Mouse (Mus musculus): ENCODE results near the gene Dkc1.
A peak's percentile ranks its signal among the peaks of the same experiment; 100 is the strongest.

Gene Dkc1

GRCm38 (mm10) chrX:75095369-75096162 lies at the start of gene Dkc1:
Dkc1 (plus strand) TSS chrX:75095854.
- peak; percentile 93 for DNase-seq (ENCODE audit: low read depth)

- DNase-seq (ENCODE audit: low read depth), result no peak
These were observed 49.7 kb upstream of the Dkc1 start for GRCm38 (mm10) chrX:75045931-75046330.

GRCm38 (mm10) chrX:75046921-75047635 lies 48.6 kb upstream of the Dkc1 start:
- DNase-seq (ENCODE audit: low read depth), result no peak

DNA sequence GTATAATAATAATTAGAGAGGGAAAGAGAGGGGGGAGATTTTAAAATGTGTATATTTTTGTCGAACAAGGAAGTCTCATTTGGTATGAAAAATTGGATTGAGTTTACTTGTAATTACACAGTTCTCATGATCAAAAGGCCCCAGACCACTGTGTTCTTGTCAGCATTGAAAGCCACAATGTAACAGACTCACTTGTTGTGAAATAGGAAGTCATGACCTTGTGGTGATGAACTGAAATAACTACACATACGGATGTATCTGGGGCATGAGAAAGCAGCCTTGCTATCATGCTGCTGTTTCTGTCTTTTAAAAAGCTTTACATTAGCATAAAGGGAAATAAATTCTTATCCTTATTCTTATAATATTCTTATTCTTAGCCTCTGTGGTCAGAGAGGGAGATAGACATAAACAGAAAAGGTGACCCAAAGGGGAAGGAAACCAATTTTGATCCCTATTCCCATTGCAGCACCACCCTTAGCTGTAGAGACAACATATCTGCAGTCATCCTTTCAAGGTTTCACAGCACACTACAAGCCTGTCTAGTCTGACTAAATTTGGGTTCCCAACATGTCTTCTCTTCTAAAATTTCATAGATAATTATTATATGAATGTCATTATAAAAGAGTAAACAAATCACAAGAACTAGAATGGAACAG lies 39.4 kb upstream of the Dkc1 start:
- DNase-seq (ENCODE audit: low read depth), result no peak

- peak; percentile 44 for DNase-seq (ENCODE audit: low read depth)
These were observed 13.3 kb upstream of the Dkc1 start for GRCm38 (mm10) chrX:75082351-75082750.

- peak; percentile 49 for DNase-seq (ENCODE audit: low read depth)
These were observed 11.5 kb upstream of the Dkc1 start for GRCm38 (mm10) chrX:75083982-75084773.

GRCm38 (mm10) chrX:75084774-75085508 lies 10.7 kb upstream of the Dkc1 start, which contains the start of gene Gab3:
Gab3 (minus strand) TSS chrX:75085458.
- peak; percentile 78 for DNase-seq (ENCODE audit: low read depth)

DNA sequence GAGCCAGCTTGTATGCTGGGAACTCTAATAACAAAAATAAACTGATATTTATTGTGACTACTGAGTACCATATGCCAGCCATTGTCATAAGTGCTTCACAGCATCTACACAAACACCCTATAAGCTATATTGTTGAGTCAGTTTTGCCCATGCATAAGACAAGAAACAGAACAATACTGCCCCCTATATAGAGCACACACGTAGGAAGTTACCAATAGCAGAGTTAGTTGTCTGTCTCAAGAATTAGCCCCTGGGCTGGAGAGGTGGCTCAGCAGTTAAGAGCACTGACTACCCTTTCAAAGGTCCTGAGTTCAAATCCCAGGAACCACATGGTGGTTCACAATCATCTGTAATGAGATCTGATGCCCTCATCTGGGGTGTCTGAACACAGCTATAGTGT lies 10.0 kb upstream of the Dkc1 start:
- peak; percentile 35 for DNase-seq (ENCODE audit: low read depth)

DNA sequence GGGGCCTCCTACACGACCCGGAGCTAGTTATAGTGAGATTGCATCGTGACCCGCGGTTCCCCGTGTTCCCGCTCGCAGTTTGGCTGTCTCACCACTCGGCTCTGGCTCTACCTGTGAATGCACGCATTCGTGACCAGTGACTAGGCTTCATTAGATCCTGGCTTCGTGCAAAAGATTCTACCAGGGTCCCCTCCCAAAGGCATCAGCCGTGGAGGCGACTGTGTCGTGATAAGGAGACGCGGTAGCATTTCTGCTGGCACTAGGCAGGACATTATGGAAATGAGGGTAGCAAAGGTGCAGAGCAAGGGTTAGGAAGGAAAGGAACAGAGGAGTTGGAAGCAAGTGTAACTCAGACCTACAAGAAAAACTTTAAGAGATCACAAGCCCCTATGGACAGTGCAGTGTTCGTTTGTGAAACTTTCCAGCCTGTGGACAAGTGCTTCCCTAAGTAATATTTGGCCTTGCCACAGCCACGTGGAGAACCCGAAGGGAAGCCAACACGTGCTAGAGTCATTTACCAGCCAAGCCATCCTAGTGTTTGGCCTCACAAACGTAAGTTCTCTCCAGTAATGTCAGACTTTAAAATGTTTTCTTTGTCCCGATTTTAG lies 613 bp downstream of the Dkc1 start:
- no peak for DNase-seq (ENCODE audit: low read depth)

DNA sequence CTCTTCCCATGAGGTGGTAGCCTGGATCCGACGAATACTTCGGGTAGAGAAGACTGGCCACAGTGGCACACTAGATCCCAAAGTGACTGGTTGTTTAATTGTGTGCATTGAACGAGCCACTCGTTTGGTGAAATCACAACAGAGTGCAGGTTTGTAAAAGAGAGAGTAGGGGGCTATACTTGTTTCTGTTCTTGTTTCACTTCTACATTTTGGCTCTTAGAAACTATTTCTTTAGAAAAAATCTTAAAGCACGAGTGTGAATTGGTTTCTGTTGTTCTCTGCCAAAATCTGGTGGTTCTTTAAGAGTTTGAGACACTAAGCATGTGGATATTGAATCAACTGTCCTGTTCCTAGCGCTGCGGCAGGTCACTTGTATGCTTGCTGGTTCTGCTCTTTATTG lies 3.1 kb downstream of the Dkc1 start:
- DNase-seq (ENCODE audit: low read depth), result no peak

GRCm38 (mm10) chrX:75102293-75102692 lies 6.6 kb downstream of the Dkc1 start:
- DNase-seq (ENCODE audit: low read depth), result no peak

DNA sequence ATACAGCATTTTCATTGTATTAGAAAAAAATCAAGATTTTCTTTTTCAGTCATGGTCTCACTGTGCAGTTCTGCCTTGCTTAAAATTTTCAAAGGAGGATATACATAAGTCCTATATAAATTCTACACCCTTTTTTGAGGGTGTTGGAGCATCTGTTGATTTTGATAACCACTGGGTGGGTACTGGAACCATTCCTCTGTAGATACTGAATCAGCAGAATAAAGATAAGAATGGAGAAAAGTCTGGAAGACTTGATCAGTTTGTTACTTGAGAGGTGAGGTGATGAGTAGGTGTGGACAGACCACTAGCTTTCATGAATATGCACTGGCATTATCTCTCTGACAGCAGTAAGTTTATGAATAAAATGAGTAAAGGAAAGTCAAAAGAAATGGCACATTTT lies 19.9 kb downstream of the Dkc1 start:
- no peak for DNase-seq (ENCODE audit: low read depth)

- no peak for DNase-seq (ENCODE audit: low read depth)
These were observed 30.0 kb downstream of the Dkc1 start for GRCm38 (mm10) chrX:75125606-75126005.

DNA sequence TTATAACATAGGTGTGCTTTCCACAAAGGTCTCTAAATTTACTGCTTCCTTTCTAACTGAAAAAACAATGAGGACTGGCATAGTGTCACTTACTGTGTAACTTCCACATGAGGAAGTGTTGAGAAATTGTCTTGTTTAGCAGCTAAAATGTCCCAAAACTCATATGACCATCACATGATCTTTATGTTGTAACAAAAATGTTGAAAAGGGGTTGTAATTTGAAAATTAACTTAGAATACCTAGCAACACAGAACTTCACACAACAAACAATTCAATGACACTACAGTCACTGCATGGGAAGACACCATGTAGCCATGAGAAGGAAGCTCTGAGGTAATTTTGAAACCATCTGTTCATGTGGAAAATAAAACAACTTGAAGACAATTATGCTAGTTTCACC lies 31.2 kb downstream of the Dkc1 start:
- DNase-seq (ENCODE audit: low read depth), result no peak

- DNase-seq (ENCODE audit: low read depth), result peak; percentile 26
These were observed 32.8 kb downstream of the Dkc1 start for GRCm38 (mm10) chrX:75128333-75128980.

DNA sequence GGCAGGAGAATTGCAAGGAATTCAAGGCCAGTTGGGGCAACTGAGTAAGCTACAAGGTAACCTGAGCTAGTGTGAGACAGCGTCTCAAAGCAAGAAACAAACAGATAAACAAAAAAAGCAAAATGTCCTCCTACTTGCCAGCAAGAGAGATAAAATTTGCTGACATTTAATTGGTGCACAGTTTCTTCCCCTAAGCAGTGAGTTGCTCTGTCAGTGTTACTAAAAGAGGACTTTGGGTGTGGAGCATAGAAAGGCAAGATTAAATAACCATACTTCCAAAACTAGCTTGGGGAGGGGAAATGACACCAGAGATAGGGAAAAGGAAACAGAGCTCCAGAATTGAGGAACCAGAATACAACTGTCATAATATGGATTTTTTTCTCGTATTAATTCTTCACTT lies 33.8 kb downstream of the Dkc1 start:
- no peak for DNase-seq (ENCODE audit: low read depth)

DNA sequence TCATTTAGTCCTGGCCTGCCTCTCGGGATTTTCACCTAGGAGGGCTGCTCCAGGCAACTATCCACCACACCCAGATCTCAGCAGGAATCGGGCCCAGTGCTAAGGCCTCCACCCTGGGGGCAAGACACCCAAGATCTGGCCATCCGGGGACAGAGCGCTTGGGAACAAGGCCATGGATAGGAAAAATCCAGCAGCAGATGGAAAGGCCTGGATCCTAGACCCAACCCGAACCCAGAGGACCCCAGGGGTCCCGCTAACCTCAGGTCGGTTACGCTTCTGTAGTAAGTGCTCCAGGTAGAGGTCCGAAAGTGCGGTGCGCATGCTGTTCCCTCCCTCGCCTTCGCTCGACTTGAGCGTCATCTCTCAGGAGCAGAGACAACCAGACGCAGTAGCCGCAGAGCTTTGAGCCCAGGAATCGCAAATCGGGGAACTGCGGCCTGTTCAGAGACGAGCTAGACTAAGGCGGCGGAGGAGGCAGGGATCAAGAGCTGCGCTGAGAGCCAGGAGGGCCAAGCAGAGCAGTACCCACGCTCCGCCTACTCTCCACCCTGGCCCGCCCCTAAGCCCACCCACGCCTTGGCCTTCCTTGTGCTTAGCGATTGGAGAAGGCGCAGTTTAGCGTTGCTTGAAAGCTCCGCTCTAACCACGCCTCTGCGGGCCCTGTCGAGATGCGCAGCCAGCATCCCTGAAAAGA lies 35.0 kb downstream of the Dkc1 start, which contains the start of gene Mpp1:
Gene Mpp1 (minus strand): TSS at position 550 of the 694 bp plus-strand sequence.
- peak; percentile 83 for DNase-seq (ENCODE audit: low read depth)

GRCm38 (mm10) chrX:75136938-75137337 lies 41.3 kb downstream of the Dkc1 start:
- DNase-seq (ENCODE audit: low read depth), result no peak

GRCm38 (mm10) chrX:75137729-75138128 lies 42.1 kb downstream of the Dkc1 start:
- DNase-seq (ENCODE audit: low read depth), result no peak

GRCm38 (mm10) chrX:75138182-75138581 lies 42.5 kb downstream of the Dkc1 start:
- DNase-seq (ENCODE audit: low read depth), result no peak

All from naive thymus-derived CD4-positive, alpha-beta T cell, adult 2 months (primary cell).